Mouse (Mus musculus) ovary, postnatal 36 days (tissue): ENCODE data around the gene Colca2.

Experiments
- DNase-seq: peaks from one replicate; pipeline ENCODE4 v3.0.0; 2022; ENCODE audit warnings: low spot score, mixed read lengths

Gene Colca2

GRCm38 (mm10) chr9:51278500-51279381 lies at the start of gene Colca2:
Gene Colca2, minus strand, starts transcription at chr9:51278569.
- DNase-seq, result peak; percentile 86

DNA sequence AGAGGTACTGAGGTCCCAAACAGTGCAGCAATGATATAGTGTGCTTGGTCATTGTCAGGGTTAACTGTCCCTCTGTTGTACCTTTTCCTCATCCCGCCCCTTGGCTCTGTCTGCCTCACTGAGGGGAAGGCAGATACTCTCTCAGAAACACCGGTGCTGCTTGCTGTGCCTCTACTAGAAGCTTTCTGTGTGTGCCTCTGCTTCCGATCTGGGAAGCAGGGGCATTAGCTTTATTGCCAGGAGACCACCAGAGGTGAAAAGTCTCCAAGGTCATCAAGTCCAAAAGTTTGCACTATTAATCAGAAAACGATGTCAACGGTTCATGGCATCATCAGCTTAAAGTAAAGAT lies 49.2 kb upstream of the Colca2 start:
- DNase-seq, result no peak

DNA sequence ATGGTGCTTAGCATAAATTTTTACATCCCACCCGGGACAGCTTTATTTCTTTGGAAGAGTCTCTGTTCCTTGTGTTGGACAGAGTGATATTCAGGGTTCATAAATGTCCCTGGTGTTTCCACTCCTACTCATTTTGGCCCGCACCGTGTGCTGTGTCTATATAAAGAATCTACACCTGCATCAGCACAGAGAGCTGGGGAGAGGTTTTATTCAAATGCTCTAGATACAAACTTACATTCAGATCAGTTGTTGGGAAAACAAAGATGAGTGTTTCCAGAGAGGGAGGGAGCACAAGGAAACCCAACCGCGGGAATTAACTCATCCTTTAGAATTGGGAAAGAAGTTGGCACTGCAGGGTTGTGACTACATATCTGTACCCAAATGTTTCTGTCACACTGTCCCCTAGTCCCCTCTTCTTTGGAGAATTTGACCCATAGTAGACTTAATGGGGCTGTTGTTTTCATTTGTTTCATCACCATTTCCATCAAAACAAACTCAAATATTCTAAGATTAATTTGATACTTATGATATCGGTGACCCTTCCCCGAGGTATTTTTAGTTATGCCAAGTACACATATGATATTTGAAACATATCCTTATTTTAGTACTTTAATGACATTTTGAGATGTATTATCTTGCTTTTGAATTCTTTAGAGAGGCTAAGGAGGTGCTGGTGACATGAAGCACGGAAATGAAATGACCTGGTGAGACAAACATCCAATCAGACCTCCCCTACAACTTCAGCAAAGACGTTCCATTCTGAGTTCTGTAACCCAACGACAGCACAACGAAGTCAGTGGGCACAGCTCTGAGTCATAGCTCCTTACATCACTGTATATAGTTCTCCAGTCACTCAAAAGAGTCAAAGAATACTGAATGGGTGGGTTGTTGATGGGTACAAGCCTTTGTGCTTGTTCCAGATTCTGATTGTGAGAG lies 48.5 kb upstream of the Colca2 start:
- no peak for DNase-seq

DNA sequence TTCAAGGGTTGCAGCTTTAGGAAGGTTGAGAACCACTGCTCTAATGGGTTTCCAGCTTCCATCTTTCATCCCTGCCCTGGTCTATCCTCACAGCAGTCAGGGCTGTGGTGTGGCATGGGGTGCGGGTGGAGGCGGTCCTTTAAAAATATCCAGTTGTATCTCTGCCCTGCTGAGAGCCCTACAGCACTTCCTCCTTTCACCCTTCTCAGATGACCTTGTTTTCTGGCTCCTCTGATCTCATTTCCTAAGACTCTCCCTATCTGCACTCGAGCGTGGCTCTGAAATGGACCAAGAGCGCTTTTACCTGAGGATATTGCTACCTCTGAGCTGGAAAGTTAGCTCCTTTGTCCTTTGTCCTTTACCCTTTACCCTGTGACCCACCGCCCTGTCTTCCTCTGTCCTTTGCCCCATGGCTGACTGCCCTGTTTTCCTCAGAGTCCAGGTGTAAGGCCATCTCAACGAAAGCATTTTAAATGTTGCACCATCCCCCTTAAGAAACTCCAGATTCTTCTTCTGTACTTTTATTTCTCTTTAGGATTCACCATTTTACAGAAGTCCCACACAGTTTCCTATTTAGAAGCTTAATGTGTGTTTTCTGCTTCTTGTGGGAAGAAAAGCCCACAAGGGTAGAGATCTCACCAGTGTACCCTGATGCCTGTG lies 46.2 kb upstream of the Colca2 start:
- no peak for DNase-seq

- no peak for DNase-seq
Measured at GRCm38 (mm10) chr9:51320096-51320495, 41.7 kb upstream of the Colca2 start.

GRCm38 (mm10) chr9:51318246-51318645 lies 39.9 kb upstream of the Colca2 start:
- no peak for DNase-seq

DNA sequence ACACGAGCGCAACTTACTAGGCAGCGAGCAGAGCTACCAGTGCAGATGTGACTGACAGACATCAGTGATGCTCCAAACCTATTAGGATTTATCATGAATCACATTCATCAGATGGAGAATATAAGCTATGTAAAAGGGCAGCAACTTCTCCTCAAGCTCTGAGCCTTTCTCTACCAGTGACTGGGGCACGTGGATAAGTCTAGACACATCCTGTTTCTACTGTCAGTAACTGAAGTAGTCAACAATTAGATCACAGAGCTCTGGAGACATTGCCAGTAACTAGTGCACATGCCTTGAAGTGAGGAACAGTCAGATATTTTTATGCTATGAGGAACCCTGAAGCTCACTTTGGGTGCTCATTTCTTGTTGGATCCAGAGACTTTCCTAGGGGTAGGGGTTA lies 39.0 kb upstream of the Colca2 start:
- no peak for DNase-seq

GRCm38 (mm10) chr9:51315402-51316063 lies 37.2 kb upstream of the Colca2 start:
- no peak for DNase-seq

- no peak for DNase-seq
Measured at GRCm38 (mm10) chr9:51312554-51313317, 34.4 kb upstream of the Colca2 start.

GRCm38 (mm10) chr9:51310515-51310914 lies 32.1 kb upstream of the Colca2 start:
- DNase-seq, result no peak

DNA sequence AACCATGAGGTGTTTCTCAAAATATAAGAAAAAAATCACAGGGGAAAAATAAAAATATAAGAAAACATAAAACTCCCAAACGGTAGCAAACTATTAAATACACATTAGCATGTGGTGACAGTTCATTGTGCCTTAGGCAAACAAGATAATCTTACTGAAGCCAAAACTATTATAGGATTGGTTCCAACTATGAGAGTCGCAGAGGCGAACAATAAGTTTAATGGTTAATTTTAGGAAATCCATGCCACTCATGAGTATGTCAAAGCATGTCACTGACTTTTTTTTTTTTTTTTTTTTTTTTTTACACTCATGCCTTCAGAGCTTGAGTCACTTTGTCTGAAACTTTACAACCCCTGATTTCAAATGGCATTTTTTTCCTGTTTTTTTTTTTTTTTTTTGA lies 28.0 kb upstream of the Colca2 start:
- DNase-seq, result no peak

DNA sequence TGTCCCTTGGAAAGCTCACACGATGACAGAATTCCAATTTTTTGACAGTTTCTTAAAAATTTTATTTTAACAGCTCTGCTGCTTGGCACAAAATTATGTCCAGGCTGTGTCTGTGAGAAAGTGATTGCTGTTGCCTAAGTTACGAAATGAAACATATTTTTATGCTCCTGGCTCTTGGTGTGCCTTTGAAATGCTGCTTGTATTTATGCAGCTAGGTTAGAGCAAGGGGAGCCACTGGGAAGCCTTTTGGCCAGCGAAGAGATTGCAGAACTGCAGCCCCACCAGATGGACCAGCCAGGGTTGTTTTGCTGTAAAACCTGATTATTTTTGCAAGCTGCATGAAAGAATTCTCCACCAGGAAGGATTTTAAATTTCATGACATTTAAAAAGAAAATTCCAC lies 26.8 kb upstream of the Colca2 start:
- DNase-seq, result no peak

DNA sequence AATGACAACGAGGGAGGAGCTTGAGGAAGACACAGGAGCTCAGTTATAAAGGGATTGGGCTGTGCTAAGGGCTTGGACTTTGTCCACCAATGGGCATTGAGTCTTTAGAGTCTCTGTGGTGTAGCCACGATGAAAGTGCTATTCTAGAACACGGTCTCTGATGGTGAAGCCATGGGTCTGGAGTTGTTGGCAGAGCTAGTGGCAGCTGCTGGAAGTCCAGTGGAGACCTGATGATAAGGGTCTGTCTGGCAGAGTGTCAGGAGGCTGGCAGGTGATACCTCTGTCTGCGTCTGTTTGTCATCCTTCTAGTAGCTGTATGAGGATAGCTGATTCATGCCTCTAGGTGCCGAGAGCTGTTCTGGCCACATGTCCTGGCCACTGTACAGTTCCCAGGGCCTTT lies 25.6 kb upstream of the Colca2 start:
- DNase-seq, result no peak

- no peak for DNase-seq
Measured at GRCm38 (mm10) chr9:51293541-51293940, 15.2 kb upstream of the Colca2 start.

GRCm38 (mm10) chr9:51292674-51293073 lies 14.3 kb upstream of the Colca2 start:
- peak; percentile 40 for DNase-seq

GRCm38 (mm10) chr9:51290980-51291379 lies 12.6 kb upstream of the Colca2 start:
- DNase-seq, result no peak

DNA sequence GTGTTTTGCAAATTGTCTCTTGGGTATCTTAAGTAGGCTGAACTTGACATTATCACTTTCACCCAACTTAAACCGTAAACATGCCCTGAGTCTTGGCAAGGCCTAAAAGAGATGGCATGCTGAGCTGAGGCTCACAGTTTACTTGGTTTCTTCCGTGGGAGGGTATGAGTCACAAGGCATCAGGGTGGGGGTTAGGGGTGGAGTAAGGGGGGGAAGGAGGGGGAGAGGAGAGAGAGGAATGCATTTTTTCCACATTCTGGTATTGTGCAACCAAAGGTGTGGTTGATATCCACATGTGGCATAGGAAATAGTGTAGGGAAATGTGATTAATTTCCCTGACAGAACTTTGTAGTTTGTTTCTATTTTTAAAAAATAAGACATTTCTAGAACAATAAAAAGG lies 7.7 kb upstream of the Colca2 start:
- DNase-seq, result no peak

DNA sequence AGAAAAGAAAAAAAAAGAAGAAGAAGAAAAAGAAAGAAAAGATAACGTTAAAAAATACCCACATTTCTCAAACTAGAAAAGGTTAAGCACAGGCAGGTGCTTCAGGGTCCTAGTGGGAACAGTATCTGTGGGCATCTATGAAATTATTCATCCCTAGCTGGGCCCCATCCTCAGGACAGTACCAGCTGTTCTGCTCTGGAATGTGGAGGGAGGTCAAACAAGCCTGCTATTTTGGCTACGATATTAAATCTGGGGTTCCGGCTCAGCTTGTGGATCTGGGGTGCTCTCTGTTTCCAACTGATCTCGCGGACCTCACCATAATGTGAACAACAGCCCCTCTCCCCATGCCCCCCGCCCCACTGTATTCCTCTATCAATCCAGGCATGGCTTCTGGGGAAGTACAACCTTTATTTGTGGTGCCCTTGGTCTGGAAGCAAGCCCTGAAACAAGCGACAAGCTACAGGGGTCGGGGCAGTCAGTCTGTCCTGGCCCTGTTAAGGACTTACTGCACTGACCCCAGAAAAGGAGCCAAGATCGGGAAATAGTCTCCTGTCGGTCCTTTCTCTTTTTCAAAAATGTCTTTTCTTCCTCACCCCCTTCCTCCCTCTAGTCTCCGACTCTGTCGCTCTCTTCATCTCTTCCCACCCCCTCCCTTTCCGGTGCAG lies 403 bp downstream of the Colca2 start:
- DNase-seq, result no peak

- no peak for DNase-seq
Measured at GRCm38 (mm10) chr9:51274678-51275077, 3.7 kb downstream of the Colca2 start.

GRCm38 (mm10) chr9:51273581-51274154 lies 4.7 kb downstream of the Colca2 start:
- DNase-seq, result no peak
